16 mouse cellular contexts compared by ENCODE assay signal in the genomic region with DNA sequence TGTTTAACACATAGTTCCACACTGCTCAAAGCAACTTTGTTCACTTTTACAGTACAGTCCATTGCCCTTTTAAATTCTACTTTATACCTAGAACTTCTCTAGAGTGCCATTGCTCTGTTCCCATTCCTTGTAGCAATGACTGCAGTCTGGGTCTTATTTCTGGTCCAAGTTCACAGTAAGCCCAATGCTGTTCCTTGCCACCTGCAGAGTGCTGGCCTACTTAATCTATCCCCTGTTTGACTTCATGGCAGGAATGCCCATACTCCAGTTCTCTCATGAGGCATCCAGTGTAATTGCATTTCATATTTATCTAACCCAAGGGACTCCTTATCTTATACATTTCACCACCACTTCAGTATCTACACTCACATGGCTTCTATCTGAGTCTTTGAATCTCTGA.
"Had no signal": no experiment of that assay in that cellular context is flagged by ENCODE, and none has a peak within 500 bp of the region (broad histone marks: within the 10 kb centered on the region; RNA-seq: fewer than 3 reads in every experiment).

No protein-coding gene starts in this region.

- DNase-seq: kidney, postnatal 25 days; lung, postnatal 14 days; retina, postnatal 1 day; right cerebral cortex, postnatal 4 days; spleen, adult 18-20 months; thymus, adult 2 months; thymus, postnatal 25 days had no signal

- H3K4me2 ChIP-seq: limb, embryonic 15.5 days; liver, embryonic 12.5 days; lung, embryonic 15.5 days; midbrain, embryonic 11.5 days; neural tube, embryonic 13.5 days had no signal

- ATAC-seq: liver, embryonic 12.5 days; midbrain, embryonic 16.5 days had no signal

- H3K36me3 ChIP-seq: limb, embryonic 15.5 days; liver, embryonic 12.5 days; lung, embryonic 15.5 days; neural tube, embryonic 13.5 days had no signal

- H3K27ac ChIP-seq: left cerebral cortex, adult 2 months; limb, embryonic 15.5 days; liver, embryonic 12.5 days; lung, embryonic 15.5 days; macrophage; neural tube, embryonic 13.5 days had no signal

- H3K4me1 ChIP-seq: limb, embryonic 15.5 days; liver, embryonic 12.5 days; lung, embryonic 15.5 days; megakaryocyte, embryonic 14.5 days had no signal

- H3K4me3 ChIP-seq: left cerebral cortex, adult 2 months; limb, embryonic 15.5 days; liver, embryonic 12.5 days; lung, embryonic 15.5 days; megakaryocyte, embryonic 14.5 days; neural tube, embryonic 13.5 days had no signal

- H3K9me3 ChIP-seq: limb, embryonic 15.5 days; liver, embryonic 12.5 days; lung, embryonic 15.5 days; megakaryocyte, embryonic 14.5 days; neural tube, embryonic 13.5 days had no signal

- H3K27me3 ChIP-seq: limb, embryonic 15.5 days; liver, embryonic 12.5 days; lung, embryonic 15.5 days; megakaryocyte, embryonic 14.5 days; neural tube, embryonic 13.5 days had no signal

- H3K9ac ChIP-seq: limb, embryonic 15.5 days; liver, embryonic 12.5 days; lung, embryonic 15.5 days; neural tube, embryonic 13.5 days had no signal
